Mouse (Mus musculus): ENCODE results near the gene 5730522E02Rik.

GRCm38 (mm10) chr11:26209811-26210581 lies 567 bp downstream of the 5730522E02Rik start:
- TF ChIP-seq ZC3H11A (IDR thresholded peaks at IDR 0.05; ENCODE audit: low read depth, low read length), result no peak
- no peak for TF ChIP-seq CTCF (IDR thresholded peaks at IDR 0.05 in 2 of 3, conservative IDR thresholded peaks at IDR 0.05 in 1 of 3; ENCODE audit: control insufficient read depth in 1 of 3, insufficient read depth in 1 of 3, low read depth in 2 of 3, low read length in 3 of 3, poor library complexity in 1 of 3, severe bottlenecking in 1 of 3)
- TF ChIP-seq POLR2A (IDR thresholded peaks at IDR 0.05; ENCODE audit: control insufficient read depth in 1 of 2, insufficient read depth in 1 of 2, low read depth in 1 of 2, low read length in 2 of 2, poor library complexity in 1 of 2), result no peak
- TF ChIP-seq RAD21 (IDR thresholded peaks at IDR 0.05; ENCODE audit: low read depth, low read length), result no peak
- TF ChIP-seq MAX (IDR thresholded peaks at IDR 0.05; ENCODE audit: low read length), result no peak
- TF ChIP-seq TAL1 (IDR thresholded peaks at IDR 0.05; ENCODE audit: low read length), result no peak
- TF ChIP-seq USF1 (IDR thresholded peaks at IDR 0.05; ENCODE audit: low read depth, low read length), result no peak
- no peak for TF ChIP-seq JUND (IDR thresholded peaks at IDR 0.05; ENCODE audit: low read depth, low read length)

Measured in MEL (cell line).